Mouse (Mus musculus) kidney, adult 18-20 months (tissue): ENCODE measurements around the gene Adh7.

Experiments used
- DNase-seq: peaks from one replicate; pipeline ENCODE4 v3.0.0; 2021

Gene Adh7

DNA sequence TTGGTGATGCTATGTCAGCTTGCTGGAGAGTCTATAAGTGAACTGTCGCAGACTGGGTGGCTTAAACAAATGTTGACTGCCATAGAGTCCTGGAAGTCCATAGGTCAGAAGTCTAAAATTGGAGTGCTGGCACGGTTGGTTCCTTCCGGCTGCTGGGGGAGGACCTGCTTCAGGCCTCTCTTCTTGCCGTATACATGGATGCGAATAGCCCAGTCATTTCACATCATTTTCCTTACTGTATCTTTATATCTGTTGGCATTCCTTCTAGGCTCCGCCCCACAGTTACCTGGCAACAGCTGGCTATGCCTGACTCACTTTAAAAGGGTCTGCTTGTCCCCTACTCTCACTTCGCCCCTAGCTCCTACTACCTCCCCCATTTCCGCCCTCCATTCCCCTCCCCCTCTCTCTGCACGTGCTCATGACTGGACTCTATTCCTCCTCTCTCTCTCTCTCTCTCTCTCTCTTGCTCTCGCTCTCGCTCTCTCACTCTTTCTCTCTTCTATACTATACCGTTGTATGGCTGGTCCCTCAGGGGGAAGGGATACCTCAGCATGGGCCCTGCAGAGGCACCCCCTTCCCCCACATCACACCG lies 6.9 kb downstream of the Adh7 start:
- DNase-seq, result no peak

DNA sequence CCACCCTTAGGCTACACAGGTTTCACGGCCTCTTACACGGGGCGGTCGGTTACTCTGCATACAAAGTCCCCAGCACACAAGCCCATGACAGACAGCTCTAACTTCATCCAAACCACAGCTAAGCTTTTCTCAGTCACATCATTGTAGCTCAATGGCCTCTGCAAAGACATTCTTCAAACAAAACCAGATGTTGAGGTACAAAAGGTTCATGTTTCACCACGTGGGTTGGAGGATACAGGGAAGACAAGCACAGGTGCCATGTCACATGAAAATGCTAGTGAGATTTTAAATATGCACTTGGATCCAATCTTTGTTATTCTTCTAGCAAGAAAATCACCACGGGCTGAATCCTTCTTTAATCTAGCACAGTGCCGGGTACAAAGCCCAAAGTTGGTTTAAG lies 7.8 kb downstream of the Adh7 start:
- DNase-seq, result no peak

DNA sequence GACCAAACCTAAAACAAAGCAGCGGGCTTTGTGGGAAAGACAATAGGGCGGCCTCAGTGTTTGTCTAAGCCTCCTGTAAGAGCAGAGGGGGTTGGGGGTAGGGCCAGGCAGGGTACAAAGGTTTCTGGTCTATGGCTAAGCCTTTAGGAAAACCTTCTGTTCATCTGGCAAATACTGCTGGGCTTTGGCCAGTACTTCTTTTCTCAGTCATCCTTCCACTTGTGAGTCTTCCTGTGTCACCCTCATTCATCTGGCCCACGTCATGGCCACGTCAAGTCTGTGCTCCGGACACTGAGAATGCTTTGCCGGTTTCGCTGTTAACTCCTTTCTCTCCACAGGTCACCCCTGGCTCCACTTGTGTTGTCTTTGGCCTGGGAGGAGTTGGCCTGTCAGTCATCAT lies 8.3 kb downstream of the Adh7 start:
- DNase-seq, result peak; percentile 35

DNA sequence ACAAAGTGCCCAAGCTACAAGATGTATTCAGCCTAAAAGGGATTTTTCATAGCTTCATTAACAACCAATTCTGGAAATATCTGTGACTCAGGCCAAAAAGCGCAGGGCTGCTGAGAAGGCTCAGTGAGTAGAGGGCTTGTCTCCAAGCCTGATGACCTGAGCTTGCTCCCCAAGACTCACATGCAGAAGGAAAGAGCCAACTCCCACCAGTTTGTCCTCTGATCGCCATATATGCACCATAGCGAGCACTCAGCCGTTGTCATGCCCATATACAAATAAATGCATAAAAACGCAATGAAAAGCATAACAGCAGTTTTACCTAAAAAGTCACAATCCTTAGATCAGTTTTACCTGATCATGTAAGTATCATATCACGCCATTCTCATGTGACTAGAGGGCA lies 8.9 kb downstream of the Adh7 start:
- DNase-seq, result no peak

DNA sequence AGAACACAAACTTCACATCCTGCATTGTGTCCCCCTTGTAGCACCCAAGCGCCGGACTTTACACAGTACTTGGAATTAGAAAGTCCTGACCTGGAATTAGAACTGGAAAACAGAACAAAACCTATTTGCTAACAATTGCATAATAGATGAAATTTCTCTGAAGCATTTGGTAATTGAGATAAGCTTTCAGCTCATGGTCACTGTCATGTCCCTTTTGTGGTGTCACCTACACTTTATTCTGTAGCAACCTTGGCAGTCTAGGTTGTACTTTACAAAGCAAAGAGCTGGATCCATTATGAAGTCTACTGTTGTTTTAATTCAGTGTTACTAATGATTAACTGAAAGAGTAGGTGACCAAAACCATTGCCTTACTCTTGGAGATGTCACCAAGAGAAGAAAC lies 9.5 kb downstream of the Adh7 start:
- no peak for DNase-seq

DNA sequence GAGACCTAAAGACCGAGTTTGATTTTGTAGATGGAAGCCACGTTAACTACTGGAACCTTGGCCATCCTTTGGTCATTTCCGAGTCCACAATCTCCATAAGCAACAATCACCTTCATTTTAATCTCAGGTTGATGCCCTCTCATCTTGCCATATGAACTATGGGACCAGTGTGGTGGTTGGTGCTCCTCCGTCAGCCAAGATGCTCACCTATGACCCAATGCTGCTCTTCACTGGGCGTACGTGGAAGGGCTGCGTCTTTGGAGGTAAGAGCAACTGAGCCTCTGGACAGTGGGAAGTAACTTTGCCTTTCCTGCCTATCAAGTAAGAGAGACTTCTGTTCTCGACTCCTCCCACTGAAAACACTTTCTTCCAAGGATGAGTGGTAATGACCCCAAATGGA lies 10.2 kb downstream of the Adh7 start:
- no peak for DNase-seq

DNA sequence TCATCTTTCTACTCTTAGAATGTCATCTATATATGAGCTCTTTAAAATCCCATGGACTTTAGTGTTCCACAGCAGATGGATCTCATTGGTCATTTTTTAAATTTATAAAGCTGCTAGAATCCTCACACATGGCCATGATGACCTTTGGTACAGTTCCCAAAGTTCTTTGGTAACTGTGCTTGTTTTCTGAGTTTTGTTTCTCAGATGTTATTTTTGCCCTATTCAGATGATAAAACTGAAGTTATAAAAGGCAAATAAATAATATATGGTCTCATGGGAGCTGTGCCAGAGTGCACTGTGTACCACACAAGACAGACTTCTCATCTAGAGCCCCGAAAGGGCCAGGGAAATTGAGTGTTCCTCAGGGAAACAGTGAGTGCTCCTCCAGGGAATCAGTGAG lies 11.9 kb downstream of the Adh7 start:
- no peak for DNase-seq

DNA sequence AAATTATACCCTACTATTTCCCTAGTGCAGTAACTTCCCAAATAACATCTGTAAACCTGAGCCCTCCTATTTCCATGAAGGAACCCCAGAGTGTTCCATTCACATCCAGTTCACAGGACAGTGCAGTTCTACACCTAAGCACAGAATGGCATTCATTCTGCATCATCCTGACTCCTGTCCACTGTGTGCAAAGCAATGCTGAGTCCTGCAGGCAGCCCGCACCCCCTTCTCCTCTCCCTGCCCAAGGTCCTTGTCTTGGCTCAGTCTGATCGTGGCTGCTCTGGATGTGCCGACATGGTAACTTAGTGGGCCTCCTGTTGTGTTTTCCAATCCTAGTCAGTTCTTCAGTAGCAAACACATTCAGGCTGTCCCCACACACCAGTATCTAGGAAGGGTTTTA lies 12.7 kb downstream of the Adh7 start:
- no peak for DNase-seq

DNA sequence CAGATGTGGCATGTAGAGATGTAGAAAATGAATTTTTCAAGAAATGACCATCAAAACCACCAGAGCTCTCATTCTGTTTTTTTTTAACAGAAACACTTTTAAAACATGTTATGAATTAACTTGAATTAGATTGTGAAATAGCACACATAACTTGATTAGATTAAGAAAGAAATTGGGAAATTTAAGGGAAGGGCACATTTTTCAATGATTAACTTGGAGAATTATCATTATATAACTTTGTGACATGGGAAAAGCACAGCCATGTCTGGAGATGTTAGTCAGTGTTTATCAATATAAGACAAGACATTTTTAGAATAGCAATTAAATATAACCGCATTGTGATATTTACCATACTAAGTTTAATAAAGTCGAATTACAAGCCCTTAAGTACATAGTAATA lies 14.0 kb downstream of the Adh7 start:
- no peak for DNase-seq

DNA sequence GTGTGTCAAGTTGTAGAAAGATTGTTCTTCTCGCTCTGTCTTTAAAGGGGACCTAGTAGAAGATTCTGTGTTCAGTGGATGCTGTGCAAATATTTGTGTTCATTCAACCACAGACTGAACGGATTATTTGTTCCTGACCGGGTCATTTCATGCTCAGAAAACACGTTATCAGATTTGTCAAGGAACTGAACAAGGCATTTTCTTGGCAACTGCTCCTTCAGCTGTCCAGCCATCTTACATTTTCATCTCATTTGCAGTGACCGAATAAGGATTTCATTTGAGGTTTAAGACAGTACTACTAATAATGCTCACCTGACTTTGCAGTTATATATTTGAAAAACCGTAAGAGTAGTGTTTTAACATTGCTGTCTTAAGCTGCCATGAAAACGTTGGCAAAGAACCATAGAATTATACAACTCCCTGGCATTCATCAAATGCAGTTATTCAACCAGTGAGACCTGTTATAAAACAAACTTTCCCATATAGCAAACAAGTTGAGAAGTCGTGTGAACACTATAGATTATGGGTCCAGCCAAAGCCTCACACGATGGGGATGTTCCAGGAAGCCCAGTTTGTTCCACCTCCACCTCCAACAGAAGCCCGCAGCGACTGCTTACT lies 19.1 kb downstream of the Adh7 start:
- no peak for DNase-seq

DNA sequence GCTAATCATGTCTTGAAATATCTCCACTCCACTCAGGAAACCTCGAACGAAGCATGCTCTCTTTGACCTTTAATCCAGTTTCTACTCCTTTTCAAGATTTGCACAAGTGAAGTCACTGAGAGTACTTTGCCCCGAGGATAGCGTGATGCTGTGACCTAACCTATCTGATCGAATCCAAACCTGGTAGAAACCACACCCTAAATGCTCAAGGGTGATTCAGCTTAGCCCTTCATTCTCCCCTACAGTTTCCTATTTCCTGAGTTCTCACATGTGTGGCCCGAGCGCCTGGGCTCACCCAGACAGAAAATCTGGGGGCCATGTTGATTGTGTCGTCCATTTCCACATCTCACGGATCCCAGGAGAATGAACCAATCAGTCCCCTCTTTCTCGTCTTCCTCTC lies 20.5 kb downstream of the Adh7 start:
- DNase-seq, result no peak

DNA sequence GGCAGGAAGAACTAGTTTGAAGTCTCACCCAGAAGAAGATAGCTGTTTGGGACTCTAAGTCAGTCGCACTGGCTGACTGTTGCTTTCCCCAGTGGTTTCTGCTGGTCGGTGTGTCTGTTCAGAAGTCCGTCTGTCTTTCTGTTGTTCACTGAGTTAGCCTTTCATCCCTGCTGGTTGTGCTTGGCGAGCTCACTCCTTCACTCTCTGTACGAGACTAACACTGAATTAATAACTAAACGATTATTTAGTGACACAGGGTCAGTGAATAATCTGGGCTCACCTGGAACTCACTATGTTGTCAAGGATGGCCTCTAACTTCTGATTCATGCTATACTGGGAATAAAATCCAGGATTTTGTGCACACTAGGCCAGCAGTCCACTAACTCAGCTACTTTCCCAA lies 21.9 kb downstream of the Adh7 start:
- no peak for DNase-seq

DNA sequence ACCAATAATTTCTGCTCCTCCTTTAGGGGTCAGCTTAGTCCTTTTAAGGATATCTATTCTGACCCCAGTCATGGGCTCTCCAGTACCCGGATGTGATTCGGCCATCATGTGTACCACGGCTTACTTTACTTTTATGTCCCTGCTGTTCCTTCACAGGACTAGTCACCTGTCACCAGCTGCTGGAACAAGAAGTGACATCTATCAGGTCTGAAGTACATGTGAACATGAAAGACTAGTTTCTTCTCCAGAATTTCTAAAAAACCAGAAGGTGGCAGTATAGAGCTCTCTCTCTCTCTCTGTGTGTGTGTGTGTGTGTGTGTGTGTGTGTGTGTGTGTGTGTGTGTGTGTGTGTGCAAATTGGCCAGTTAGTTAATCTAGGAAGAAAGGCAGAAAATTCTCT lies 22.9 kb downstream of the Adh7 start:
- peak; percentile 33 for DNase-seq

DNA sequence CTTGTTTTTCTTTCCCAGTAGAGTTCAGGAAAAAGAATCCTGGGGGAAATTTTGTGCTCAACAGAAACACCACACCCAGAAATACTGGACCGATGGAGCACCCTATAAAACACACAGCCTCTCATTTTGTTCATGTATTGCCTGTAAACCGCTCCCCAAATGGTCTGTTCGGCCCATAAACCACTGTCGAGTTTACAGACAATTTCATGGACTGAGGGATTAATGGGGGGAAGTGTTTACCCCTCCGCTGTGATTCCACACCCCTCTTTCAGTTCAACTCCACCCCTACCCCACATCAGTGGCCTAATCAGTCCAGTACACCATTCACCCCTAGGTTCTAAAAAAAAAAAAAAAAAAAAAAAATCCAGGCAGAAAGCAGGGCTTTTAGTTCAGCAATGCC lies 23.4 kb downstream of the Adh7 start:
- no peak for DNase-seq

DNA sequence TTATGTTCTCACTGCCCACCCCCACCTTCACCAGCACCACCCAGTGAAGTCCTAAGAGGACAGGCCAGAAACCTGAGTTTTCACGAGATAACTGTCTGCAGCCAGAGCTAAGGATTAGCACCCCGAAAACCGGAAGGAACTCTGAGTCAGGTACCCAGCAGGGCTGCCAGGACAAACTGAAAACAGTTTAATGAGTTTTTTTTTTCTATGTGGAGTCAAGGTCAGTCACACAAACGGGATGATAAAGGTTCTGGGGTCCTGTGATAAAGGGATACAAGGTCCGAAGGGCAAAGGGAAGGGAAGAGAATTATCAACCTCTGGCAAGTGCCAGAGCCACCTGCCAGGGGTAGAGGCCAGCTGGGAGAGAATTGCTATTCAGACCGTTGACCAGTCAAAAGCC lies 23.8 kb downstream of the Adh7 start:
- peak; percentile 38 for DNase-seq

DNA sequence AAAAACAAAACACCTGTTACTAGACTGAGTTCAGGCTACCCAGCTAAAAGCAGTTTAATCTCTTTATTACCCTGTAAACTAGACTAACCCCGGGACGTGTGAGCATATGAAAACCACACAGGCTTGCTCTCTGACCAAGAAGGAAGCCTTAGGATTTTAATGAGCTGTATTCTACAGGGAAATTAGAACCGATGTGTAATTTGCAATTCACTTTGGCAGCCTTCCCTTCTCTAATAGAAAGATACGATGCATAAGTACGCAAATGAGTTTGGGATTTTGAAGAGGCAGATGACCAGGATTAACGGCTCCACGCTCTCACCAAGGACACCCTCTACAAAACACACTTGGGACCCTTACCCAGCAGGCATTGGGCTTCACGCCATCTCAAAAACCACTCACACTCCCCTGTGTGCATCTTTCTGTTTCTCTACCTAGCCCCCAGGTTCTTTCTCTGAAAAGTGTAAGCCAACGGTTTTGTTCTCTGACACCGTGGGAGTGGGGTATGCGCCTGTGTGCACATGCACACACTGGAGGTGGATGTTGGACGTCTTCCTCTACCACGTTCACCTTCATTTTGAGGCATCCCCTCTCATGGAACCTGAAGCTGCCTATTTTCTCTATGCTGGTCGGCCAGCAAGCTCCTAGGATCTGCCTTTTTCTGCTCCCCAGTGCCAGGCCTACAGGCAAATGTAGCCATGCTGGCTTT lies 24.6 kb downstream of the Adh7 start:
- DNase-seq, result peak; percentile 35

DNA sequence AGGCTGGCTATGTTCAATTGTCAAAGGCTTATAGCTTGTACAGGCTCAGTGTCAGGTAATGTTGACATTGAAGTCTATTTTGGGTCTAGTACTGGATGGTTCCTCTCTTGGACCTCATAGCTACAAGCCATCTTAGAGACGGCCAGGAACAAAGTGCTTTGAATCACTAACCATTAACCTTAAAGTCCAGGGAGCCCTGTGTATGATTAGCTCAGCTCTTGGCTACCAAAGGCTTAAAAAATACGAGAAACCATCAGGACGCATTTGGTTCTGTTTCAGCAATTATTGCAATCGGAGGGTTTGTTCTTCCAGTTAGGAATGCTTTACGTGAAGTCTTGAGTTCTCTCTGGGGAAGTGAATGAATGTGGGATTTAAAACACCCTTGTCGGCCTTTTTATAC lies 25.4 kb downstream of the Adh7 start:
- peak; percentile 34 for DNase-seq

DNA sequence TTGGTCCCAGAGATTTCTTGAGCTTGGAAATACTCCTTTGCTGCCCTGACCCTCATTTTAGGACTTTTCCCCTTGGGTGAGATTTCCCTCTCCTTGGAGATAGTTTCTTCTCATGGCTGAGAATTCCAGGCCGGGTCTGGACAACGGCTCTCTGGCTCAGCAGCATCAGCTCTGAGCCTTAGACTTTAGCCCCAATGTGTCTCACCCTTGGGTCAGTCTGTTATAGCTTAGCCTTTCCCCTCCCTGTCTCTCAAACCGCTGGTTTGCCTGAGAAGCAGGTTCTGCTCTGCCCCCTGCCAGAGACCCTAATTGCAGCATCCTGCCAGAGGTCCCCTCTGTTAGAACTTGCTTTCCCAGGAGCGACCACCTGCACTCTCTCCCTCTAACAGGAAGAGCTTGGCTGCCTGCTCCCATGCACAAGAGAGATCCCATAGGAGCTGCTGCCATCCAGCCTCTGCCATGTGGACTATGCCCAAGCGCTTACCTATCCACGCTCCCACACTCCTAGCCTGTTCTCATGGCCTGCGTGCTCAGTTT lies 26.8 kb downstream of the Adh7 start:
- DNase-seq, result peak; percentile 61

DNA sequence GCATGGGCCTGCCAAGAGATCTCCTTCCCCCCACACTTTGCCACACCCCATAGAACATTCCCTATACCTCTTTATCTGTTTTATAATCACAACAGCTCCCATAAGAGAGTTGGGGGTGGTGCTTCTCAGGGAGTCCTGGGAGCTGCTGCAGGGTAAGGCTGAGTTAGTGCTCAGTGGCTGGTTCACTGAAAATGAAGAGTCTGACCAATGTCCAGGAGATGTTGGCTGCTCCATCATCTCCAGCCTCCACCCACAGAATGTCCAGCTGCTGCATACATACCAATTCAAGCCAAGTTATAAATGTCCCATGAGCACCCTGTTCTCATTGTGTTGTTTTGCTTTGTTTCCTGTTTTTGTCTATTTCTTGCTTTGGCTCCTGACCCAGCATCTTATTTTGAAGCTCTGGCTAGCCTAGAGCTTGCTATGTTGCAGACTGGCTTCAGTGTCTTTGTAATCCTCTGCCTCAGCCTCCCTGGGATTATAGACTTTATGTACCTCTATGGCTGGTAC lies 29.0 kb downstream of the Adh7 start:
- DNase-seq, result no peak

DNA sequence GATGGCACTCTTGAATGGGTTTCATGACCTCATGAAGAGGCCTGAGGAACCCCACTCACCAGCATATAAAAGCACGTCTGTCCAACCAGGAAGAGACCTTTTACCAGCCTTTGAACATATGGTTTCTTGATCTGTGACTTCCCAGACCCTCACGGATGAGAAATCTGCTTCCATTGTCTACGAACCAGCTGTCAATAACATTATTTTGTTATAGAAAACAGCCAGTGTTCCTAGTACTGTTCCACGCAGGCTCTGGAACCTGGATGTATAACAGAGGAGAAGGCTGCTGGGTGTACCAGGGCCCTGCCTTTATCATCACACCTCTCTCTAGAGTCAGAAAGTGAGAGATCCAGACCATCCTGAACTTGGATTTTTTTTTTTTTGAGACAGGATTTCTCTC lies 29.7 kb downstream of the Adh7 start:
- DNase-seq, result no peak

DNA sequence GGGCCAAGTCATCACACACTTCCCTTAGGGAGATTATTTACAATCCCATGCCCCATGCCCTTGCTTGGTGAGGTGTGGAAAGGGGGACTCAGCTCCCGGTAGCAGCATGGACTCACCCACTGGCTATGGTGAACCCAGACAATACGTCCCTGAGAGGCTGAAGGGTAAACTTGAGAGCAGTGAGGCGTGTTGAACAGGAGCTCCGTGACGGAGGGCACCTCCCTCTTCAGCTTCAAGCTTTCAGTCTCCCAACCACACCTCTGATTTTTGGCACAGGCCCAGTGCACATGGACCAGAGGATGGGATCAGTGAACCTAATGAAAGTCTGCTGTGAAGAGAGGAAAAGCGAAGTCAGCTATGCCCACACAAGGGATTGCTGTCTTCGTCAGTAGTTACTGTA lies 30.5 kb downstream of the Adh7 start:
- DNase-seq, result peak; percentile 84

DNA sequence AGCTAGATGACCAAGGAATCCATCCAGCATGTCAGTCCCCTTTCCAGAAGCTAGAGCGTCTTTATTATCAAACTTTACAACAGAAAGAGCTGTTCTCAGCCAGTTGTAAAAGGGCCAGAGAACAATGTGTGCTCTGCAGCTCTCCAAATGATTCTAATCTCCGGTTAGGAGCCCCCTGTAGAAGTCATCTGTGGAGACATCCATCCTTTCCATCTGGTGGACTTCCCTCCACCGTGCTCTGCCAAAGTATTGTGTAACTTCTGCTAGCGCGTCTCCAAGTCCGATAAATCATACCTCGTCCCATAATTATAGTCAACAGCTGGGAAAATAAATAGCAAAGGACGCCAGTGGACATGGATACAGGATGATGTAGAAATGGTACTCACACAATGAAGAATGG lies 31.2 kb downstream of the Adh7 start:
- DNase-seq, result peak; percentile 32

DNA sequence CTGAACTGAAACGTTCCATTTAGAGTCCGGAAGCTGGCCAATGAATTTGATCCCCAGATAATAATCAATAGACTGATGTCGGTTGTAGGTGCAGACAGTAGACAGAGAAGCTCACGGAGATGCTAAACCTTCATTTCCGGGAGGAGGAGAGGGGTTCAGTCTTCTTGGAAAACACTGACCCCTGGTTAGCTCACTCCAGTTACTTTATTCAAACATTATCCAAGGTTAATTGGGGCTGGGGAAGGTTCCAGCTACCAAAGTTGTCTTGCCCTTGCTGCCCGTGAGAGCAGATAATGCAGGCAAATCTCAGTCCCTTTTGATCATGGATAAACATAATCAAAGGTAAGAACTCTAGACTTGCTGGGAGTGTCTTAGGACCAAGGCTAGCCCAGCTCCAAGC lies 33.6 kb downstream of the Adh7 start:
- no peak for DNase-seq

DNA sequence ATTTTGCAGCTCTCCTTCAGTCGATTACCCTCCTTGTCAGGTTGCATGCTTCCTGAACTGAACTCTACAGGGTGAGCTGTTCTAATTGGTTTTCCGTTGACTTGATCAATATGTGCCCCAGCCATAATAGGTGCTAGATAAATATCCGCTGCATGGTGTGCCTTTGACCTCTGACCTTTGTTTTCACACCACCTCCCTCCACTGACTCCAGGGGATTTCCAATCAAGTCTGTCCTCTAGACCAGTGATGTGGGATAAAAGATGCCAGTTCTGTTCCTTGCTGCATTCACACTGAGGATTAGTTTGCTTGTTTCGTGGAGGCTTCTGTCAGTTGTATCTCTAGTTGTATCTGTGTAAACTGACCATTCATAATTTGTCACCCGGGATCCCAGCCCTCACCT lies 36.6 kb downstream of the Adh7 start:
- DNase-seq, result no peak
